Mouse (Mus musculus) G1E-ER4 (cell line): ENCODE measurements around the gene Ganab. TPM values are rescaled to one million over a fixed set of nuclear protein-coding genes. Genes with fewer than 3 reads are reported as not detected.

Experiments
- GATA1 ChIP-seq: IDR thresholded peaks from one replicate; pipeline ENCODE4 v1.8.0; 2012; ENCODE audit warnings: low read length, inconsistent platforms
- polyA plus RNA-seq: library from polyadenylated mRNA; stranded (reverse); fragments of >175 nt; gene quantifications from 2 replicates; pipeline ENCODE4 v1.2.3, GENCODE M21; 2012

Ganab gene
- polyA plus RNA-seq, 1 experiment = 48.4 TPM

- TF ChIP-seq GATA1 = no peak
These were observed 45.2 kb downstream of the Ganab start for GRCm38 (mm10) chr19:8943047-8943446.

GRCm38 (mm10) chr19:8944062-8944461 lies 46.2 kb downstream of the Ganab start:
- no peak for TF ChIP-seq GATA1

GRCm38 (mm10) chr19:8944750-8945149 lies 46.9 kb downstream of the Ganab start:
- no peak for TF ChIP-seq GATA1

GRCm38 (mm10) chr19:8945251-8945650 lies 47.4 kb downstream of the Ganab start:
- TF ChIP-seq GATA1 = no peak

GRCm38 (mm10) chr19:8946929-8947328 lies 49.1 kb downstream of the Ganab start:
- no peak for TF ChIP-seq GATA1

GRCm38 (mm10) chr19:8950190-8950589 lies 52.3 kb downstream of the Ganab start:
- no peak for TF ChIP-seq GATA1

GRCm38 (mm10) chr19:8952241-8952640 lies 54.4 kb downstream of the Ganab start:
- TF ChIP-seq GATA1 = no peak

- no peak for TF ChIP-seq GATA1
These were observed 55.5 kb downstream of the Ganab start, which contains the start of gene Tut1 for GRCm38 (mm10) chr19:8953135-8954039. Tut1 (plus strand) TSS chr19:8953847.

- TF ChIP-seq GATA1 = no peak
These were observed 56.3 kb downstream of the Ganab start for GRCm38 (mm10) chr19:8954171-8954570.

- TF ChIP-seq GATA1 = no peak
These were observed 64.4 kb downstream of the Ganab start for GRCm38 (mm10) chr19:8962256-8962655.

- TF ChIP-seq GATA1 = no peak
These were observed 67.2 kb downstream of the Ganab start for GRCm38 (mm10) chr19:8965075-8965474.

- TF ChIP-seq GATA1 = no peak
These were observed 67.9 kb downstream of the Ganab start for GRCm38 (mm10) chr19:8965771-8966170.

GRCm38 (mm10) chr19:8966198-8966589 lies 68.3 kb downstream of the Ganab start:
- TF ChIP-seq GATA1 = no peak

Other genes with a start within 250 kb of the Ganab start
- 0.02 and 0.12 TPM in 2 replicates for gene Chrm1, start 234.3 kb upstream of the Ganab start, polyA plus RNA-seq
- gene Slc3a2, start 174.7 kb upstream of the Ganab start, polyA plus RNA-seq = 180 and 242 TPM in 2 replicates
- 45.8 and 52.0 TPM in 2 replicates for gene Wdr74, start 162.2 kb upstream of the Ganab start, polyA plus RNA-seq
- gene 1700092M07Rik, start 157.4 kb upstream of the Ganab start, polyA plus RNA-seq = 1.8 and 2.1 TPM in 2 replicates
- gene Stx5a, start 156.7 kb upstream of the Ganab start, polyA plus RNA-seq = 13.4 and 17.1 TPM in 2 replicates
- 23.2 and 29.3 TPM in 2 replicates for gene Nxf1, start 141.0 kb upstream of the Ganab start, polyA plus RNA-seq
- gene Tmem223, start 127.1 kb upstream of the Ganab start, polyA plus RNA-seq = 3.6 and 4.5 TPM in 2 replicates
- 50.4 and 51.8 TPM in 2 replicates for gene Tmem179b, start 123.6 kb upstream of the Ganab start, polyA plus RNA-seq
- gene Taf6l, start 111.7 kb upstream of the Ganab start, polyA plus RNA-seq = 42.9 and 51.9 TPM in 2 replicates
- 8.1 and 8.9 TPM in 2 replicates for gene Polr2g, start 99.5 kb upstream of the Ganab start, polyA plus RNA-seq
- 1.4 and 1.9 TPM in 2 replicates for gene Zbtb3, start 95.5 kb upstream of the Ganab start, polyA plus RNA-seq
- gene Ttc9c, start 78.7 kb upstream of the Ganab start, polyA plus RNA-seq = 2.1 and 3.1 TPM in 2 replicates
- 100 and 147 TPM in 2 replicates for gene Hnrnpul2, start 78.1 kb upstream of the Ganab start, polyA plus RNA-seq
- gene AC129217.1, start 68.3 kb upstream of the Ganab start, polyA plus RNA-seq = 110 and 157 TPM in 2 replicates
- gene Bscl2, start 60.6 kb upstream of the Ganab start, polyA plus RNA-seq = 9.4 and 10.6 TPM in 2 replicates
- gene Gng3, start 58.9 kb upstream of the Ganab start, polyA plus RNA-seq = not detected in 2 replicates
- gene Lrrn4cl, start 47.3 kb upstream of the Ganab start, polyA plus RNA-seq = not detected in 2 replicates
- 262 and 324 TPM in 2 replicates for gene Ubxn1, start 26.6 kb upstream of the Ganab start, polyA plus RNA-seq
- 63.4 and 71.1 TPM in 2 replicates for gene Uqcc3, start 17.1 kb upstream of the Ganab start, polyA plus RNA-seq
- 0.46 and 0.48 TPM in 2 replicates for gene Lbhd1, start 14.3 kb upstream of the Ganab start, polyA plus RNA-seq
- gene Gm49403, start 14.1 kb upstream of the Ganab start, polyA plus RNA-seq = not detected in 2 replicates
- 63.6 and 93.2 TPM in 2 replicates for gene 1810009A15Rik, start 9.2 kb upstream of the Ganab start, polyA plus RNA-seq
- gene Gm49416, start 9.1 kb upstream of the Ganab start, polyA plus RNA-seq = 12.7 and 33.2 TPM in 2 replicates
- gene Ints5, start 5.1 kb upstream of the Ganab start, polyA plus RNA-seq = 50.3 and 53.9 TPM in 2 replicates
- 110 and 120 TPM in 2 replicates for gene B3gat3, start 22.3 kb downstream of the Ganab start, polyA plus RNA-seq
- 29.4 and 38.6 TPM in 2 replicates for gene Rom1, start 31.3 kb downstream of the Ganab start, polyA plus RNA-seq
- 100 and 115 TPM in 2 replicates for gene Eml3, start 31.5 kb downstream of the Ganab start, polyA plus RNA-seq
- 75.9 and 85.0 TPM in 2 replicates for gene Mta2, start 43.8 kb downstream of the Ganab start, polyA plus RNA-seq
- gene Tut1, start 55.8 kb downstream of the Ganab start, polyA plus RNA-seq = 53.5 and 54.6 TPM in 2 replicates
- gene Eef1g, start 69.0 kb downstream of the Ganab start, polyA plus RNA-seq = 60.0 and 221 TPM in 2 replicates
- 0.31 and 1.3 TPM in 2 replicates for gene Ahnak, start 91.2 kb downstream of the Ganab start, polyA plus RNA-seq
- gene Scgb1a1, start 189.9 kb downstream of the Ganab start, polyA plus RNA-seq = not detected in 2 replicates
- gene Asrgl1, start 237.6 kb downstream of the Ganab start, polyA plus RNA-seq = 63.9 and 66.8 TPM in 2 replicates